Mouse (Mus musculus) heart, embryonic 12.5 days (tissue): ENCODE data around the gene Jak2. TPM values are rescaled to one million over a fixed set of nuclear protein-coding genes. Genes with fewer than 3 reads are reported as not detected.
A peak's percentile ranks its signal among the peaks of the same experiment; 100 is the strongest.

Source experiments
- ATAC-seq: fragments of 200-750 bp; cut with Nextera tagmentation; 2 replicates; pipeline ENCODE4 v1.8.0; 2017; ENCODE audit warnings: moderate TSS enrichment, moderate library complexity; ENCODE audit not compliant: insufficient number of reproducible peaks, low FRiP score
- H3K27ac ChIP-seq: fragments of 300-500 bp; sonication (generic); 2 replicates; pipeline ENCODE4 v1.5.1; 2016; ENCODE audit warnings: mild to moderate bottlenecking, moderate library complexity; ENCODE audit not compliant: poor library complexity, severe bottlenecking
- H3K27me3 ChIP-seq: fragments of 300-500 bp; sonication (generic); replicated peaks from 2 replicates; pipeline ENCODE4 v1.6.1; 2016; ENCODE audit warnings: mild to moderate bottlenecking, moderate library complexity
- H3K36me3 ChIP-seq: fragments of 300-500 bp; sonication (generic); 2 replicates; pipeline ENCODE4 v1.6.1; 2016; ENCODE audit warnings: mild to moderate bottlenecking, moderate library complexity
- H3K4me1 ChIP-seq: fragments of 300-500 bp; sonication (generic); replicated peaks from 2 replicates; pipeline ENCODE4 v1.6.1; 2016; ENCODE audit warnings: mild to moderate bottlenecking
- H3K4me2 ChIP-seq: fragments of 300-500 bp; sonication (generic); 2 replicates; pipeline ENCODE4 v1.6.1; 2016; ENCODE audit warnings: mild to moderate bottlenecking, moderate library complexity
- H3K4me3 ChIP-seq: fragments of 300-500 bp; sonication (generic); 2 replicates; pipeline ENCODE4 v1.5.1; 2016; ENCODE audit warnings: mild to moderate bottlenecking
- H3K9ac ChIP-seq: fragments of 300-500 bp; sonication (generic); 2 replicates; pipeline ENCODE4 v1.6.1; 2016; ENCODE audit warnings: mild to moderate bottlenecking, moderate library complexity
- H3K9me3 ChIP-seq: fragments of 300-500 bp; sonication (generic); replicated peaks from 2 replicates; pipeline ENCODE4 v1.6.1; 2016; ENCODE audit warnings: mild to moderate bottlenecking, moderate library complexity
- WGBS: fragments of 180-500 bp; shearing (Covaris S2); methylation state at CpG from one replicate; pipeline ENCODE4 v1.1.7; 2016; 5-methylcytosine and 5-hydroxymethylcytosine counted together
- polyA plus RNA-seq: library from polyadenylated mRNA; unstranded; fragments of >200 nt; fragmentation: Nextera tagmentation; extraction: Ambion mirVana; gene quantifications from 2 replicates; pipeline ENCODE4 v1.2.1, GENCODE M21; 2016

Gene Jak2
- polyA plus RNA-seq = 11.0 TPM in 2 replicates

GRCm38 (mm10) chr19:29251191-29251957, at the start of gene Jak2:
Jak2 (plus strand) TSS chr19:29251828.
- Histone ChIP-seq H3K36me3 (0 out of 2 replicates have a peak, but pooled peaks cover 2% of the 10 kb centered on the region), H3K4me3 (peak within 1 kb of the TSS; percentile 80), H3K27ac (peak within 1 kb of the TSS; percentile 97), H3K9ac (peak within 1 kb of the TSS; percentile 90), H3K9me3 (no peaks in the 10 kb centered on the region), H3K4me1 (peaks cover 26% of the 10 kb centered on the region), H3K27me3 (no peaks in the 10 kb centered on the region), H3K4me2 (peak within 1 kb of the TSS; percentile 96)
- ATAC-seq = peak; percentile 94
- 2% methylated on average over 109 of the region's 114 CpGs for WGBS

GRCm38 (mm10) chr19:29203337-29203736, 48.3 kb upstream of the Jak2 start:
- ATAC-seq = no peak; the same call in 1 of the 2 replicates
- 6% methylated on average over 2 of the region's 2 CpGs for WGBS
- H3K27ac ChIP-seq = no peak overlapping the region; the same call in 1 of the 2 replicates
- peaks cover 3% of the 10 kb centered on the region; the same call in 1 of the 2 replicates for H3K9me3 ChIP-seq
- no peaks in the 10 kb centered on the region for H3K27me3 ChIP-seq
- H3K4me1 ChIP-seq = peaks cover 10% of the 10 kb centered on the region
- no peak overlapping the region for H3K4me3 ChIP-seq
- no peak overlapping the region for H3K9ac ChIP-seq
- H3K4me2 ChIP-seq = no peak overlapping the region
- no peaks in the 10 kb centered on the region for H3K36me3 ChIP-seq

- Histone ChIP-seq H3K4me3 (no peak overlapping the region), H3K9ac (no peak overlapping the region), H3K36me3 (no peaks in the 10 kb centered on the region), H3K9me3 (peaks cover 3% of the 10 kb centered on the region; the same call in 1 of the 2 replicates), H3K4me2 (no peak overlapping the region), H3K27ac (no peak overlapping the region), H3K4me1 (peaks cover 10% of the 10 kb centered on the region), H3K27me3 (no peaks in the 10 kb centered on the region)
- WGBS = 39% methylated on average over 4 of the region's 4 CpGs
- ATAC-seq = no peak
Observed at GRCm38 (mm10) chr19:29204583-29204982, 47.0 kb upstream of the Jak2 start.

GRCm38 (mm10) chr19:29205267-29205666, 46.4 kb upstream of the Jak2 start:
- 78% methylated on average over 2 of the region's 2 CpGs for WGBS
- Histone ChIP-seq H3K27ac (no peak overlapping the region), H3K4me2 (no peak overlapping the region), H3K27me3 (no peaks in the 10 kb centered on the region), H3K9me3 (peaks cover 3% of the 10 kb centered on the region; the same call in 1 of the 2 replicates), H3K4me3 (no peak overlapping the region), H3K4me1 (peaks cover 10% of the 10 kb centered on the region), H3K9ac (no peak overlapping the region), H3K36me3 (no peaks in the 10 kb centered on the region)
- ATAC-seq = no peak

DNA sequence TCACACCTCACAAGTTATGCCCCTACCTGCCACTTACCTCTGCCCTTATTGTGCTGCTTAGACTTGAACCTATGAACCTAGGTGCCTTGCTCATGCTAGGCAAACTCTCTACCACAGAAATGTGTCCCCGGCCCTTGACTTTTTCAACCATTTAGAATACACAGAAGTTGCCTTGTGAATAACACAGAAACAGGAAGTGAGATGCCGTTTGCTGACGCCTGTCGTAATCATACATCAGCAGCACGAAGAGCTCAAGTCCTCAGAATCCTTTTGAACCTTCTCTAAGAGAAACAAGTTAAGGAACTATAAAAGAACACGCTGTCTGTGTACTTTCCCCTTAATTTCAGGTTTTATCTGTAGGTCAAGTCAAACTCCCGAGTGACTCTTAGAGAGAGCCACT, 41.7 kb upstream of the Jak2 start:
- 68% methylated on average over 7 of the region's 7 CpGs for WGBS
- Histone ChIP-seq H3K4me1 (no peaks in the 10 kb centered on the region), H3K36me3 (no peaks in the 10 kb centered on the region), H3K4me3 (no peak overlapping the region), H3K9me3 (no peaks in the 10 kb centered on the region), H3K4me2 (no peak overlapping the region), H3K27ac (no peak overlapping the region), H3K27me3 (no peaks in the 10 kb centered on the region), H3K9ac (no peak overlapping the region)
- ATAC-seq = no peak

DNA sequence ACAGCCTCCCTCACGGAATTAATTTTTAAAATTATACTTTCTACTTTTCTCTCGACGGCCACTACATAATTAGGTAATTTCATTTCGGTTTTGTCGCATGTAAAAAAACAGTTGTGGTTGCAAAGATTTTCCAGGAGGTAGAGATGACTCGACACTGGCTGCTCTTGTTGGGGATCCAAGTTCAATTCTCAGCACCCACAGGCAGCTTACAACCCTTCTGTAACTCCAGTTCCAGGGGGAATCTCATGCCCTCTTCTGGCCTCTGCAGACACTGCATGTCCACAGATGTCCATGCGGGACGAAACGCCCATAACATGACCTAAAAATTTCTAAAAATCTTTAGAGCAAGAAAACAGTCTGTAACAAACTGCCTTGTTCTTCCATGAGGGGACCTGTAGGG, 41.3 kb upstream of the Jak2 start:
- no peaks in the 10 kb centered on the region for H3K36me3 ChIP-seq
- no peaks in the 10 kb centered on the region for H3K27me3 ChIP-seq
- H3K4me2 ChIP-seq = no peak overlapping the region
- no peaks in the 10 kb centered on the region for H3K9me3 ChIP-seq
- WGBS = 91% methylated on average over 9 of the region's 9 CpGs
- H3K9ac ChIP-seq = no peak overlapping the region
- H3K4me3 ChIP-seq = no peak overlapping the region
- no peaks in the 10 kb centered on the region for H3K4me1 ChIP-seq
- no peak overlapping the region for H3K27ac ChIP-seq
- no peak for ATAC-seq

GRCm38 (mm10) chr19:29215811-29216509, 35.7 kb upstream of the Jak2 start:
- no peaks in the 10 kb centered on the region for H3K27me3 ChIP-seq
- no peaks in the 10 kb centered on the region for H3K9me3 ChIP-seq
- no peak for ATAC-seq
- no peak overlapping the region for H3K27ac ChIP-seq
- no peak overlapping the region for H3K9ac ChIP-seq
- WGBS = 65% methylated on average over 8 of the region's 8 CpGs
- H3K4me1 ChIP-seq = no peaks in the 10 kb centered on the region
- H3K4me2 ChIP-seq = no peak overlapping the region
- no peaks in the 10 kb centered on the region for H3K36me3 ChIP-seq
- H3K4me3 ChIP-seq = no peak overlapping the region

GRCm38 (mm10) chr19:29221867-29222266, 29.8 kb upstream of the Jak2 start:
- Histone ChIP-seq H3K9ac (no peak overlapping the region), H3K4me2 (no peak overlapping the region), H3K4me1 (no peaks in the 10 kb centered on the region), H3K4me3 (no peak overlapping the region), H3K9me3 (no peaks in the 10 kb centered on the region), H3K27me3 (no peaks in the 10 kb centered on the region), H3K36me3 (no peaks in the 10 kb centered on the region), H3K27ac (no peak overlapping the region)
- ATAC-seq = no peak
- 75% methylated on average over 4 of the region's 4 CpGs for WGBS

- Histone ChIP-seq H3K4me1 (no peaks in the 10 kb centered on the region), H3K36me3 (no peaks in the 10 kb centered on the region), H3K27ac (no peak overlapping the region), H3K9ac (no peak overlapping the region), H3K4me3 (no peak overlapping the region), H3K27me3 (no peaks in the 10 kb centered on the region), H3K9me3 (no peaks in the 10 kb centered on the region), H3K4me2 (no peak overlapping the region)
- no peak for ATAC-seq
Observed at GRCm38 (mm10) chr19:29224968-29225367, 26.7 kb upstream of the Jak2 start.

- WGBS = 46% methylated on average over 1 of the region's 1 CpGs
- H3K27me3 ChIP-seq = no peaks in the 10 kb centered on the region
- H3K4me1 ChIP-seq = no peaks in the 10 kb centered on the region
- H3K9ac ChIP-seq = no peak overlapping the region
- no peak overlapping the region for H3K27ac ChIP-seq
- H3K36me3 ChIP-seq = no peaks in the 10 kb centered on the region
- H3K4me2 ChIP-seq = no peak overlapping the region
- H3K4me3 ChIP-seq = no peak overlapping the region
- no peak for ATAC-seq
- H3K9me3 ChIP-seq = no peaks in the 10 kb centered on the region
Observed at GRCm38 (mm10) chr19:29226996-29227395, 24.6 kb upstream of the Jak2 start.

DNA sequence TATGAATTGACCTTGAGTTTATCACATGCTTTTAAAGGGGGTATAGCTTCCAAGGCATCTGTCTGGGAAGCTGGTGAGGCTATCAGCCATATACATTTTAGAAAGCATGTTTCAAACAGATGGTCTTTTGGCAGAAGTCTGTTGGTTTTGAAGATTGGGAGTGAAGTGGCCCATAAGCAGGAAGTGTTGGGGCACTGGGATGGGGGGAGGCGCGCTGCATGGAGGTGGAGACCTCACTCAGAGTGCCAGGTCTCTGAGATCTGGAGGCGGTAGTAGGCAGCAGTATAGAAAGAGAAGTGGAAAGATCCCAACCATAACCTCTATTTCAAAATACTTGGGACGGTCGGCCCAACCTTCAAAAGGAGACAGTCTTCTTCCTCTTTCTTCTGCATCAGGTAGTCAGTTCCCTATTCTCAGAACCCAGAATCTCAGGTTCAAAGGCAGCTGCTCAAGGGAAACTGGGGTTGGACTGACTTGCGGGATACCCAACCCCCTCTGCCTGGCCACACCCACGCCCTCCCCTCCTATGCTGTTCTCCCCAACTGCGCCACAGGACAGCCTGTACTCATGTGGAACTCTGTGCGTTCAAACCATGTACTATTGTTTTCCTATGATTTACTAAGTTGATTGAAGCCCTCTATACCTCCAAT, 23.6 kb upstream of the Jak2 start:
- 52% methylated on average over 9 of the region's 9 CpGs for WGBS
- H3K9ac ChIP-seq = no peak overlapping the region
- no peak overlapping the region for H3K4me3 ChIP-seq
- H3K9me3 ChIP-seq = no peaks in the 10 kb centered on the region
- H3K4me1 ChIP-seq = no peaks in the 10 kb centered on the region
- no peak overlapping the region for H3K27ac ChIP-seq
- H3K36me3 ChIP-seq = no peaks in the 10 kb centered on the region
- no peak for ATAC-seq
- H3K4me2 ChIP-seq = no peak overlapping the region
- H3K27me3 ChIP-seq = no peaks in the 10 kb centered on the region
